Mouse (Mus musculus): ENCODE results near the gene AW209491. TPM values are rescaled to one million over a fixed set of nuclear protein-coding genes. Genes with fewer than 3 reads are reported as not detected.

AW209491 gene
- polyA plus RNA-seq, 1 experiment from 2014 or later, result 35.0 TPM

DNA sequence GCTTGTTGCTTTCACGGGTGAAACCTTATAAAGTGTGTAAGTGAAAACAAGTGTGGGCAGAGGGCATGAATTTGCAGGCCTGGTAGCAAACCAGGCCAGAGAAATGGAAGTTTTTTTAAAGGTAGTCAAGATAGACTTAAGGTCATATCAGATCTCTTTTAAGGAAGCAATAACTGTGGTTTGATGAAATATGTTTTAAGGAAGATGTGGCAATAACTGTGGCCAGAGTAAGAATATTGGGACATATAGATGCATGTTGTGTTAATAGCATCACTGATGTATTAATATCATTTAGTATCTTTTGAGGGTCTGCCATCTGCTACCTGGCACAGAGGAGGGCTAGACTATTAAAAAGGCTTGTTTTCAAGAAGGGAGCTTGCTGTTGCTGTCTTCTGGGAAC lies 10.0 kb downstream of the AW209491 start:
- no peak overlapping the region for H3K27ac ChIP-seq (replicated peaks; ENCODE audit: low read depth, low read length)
- ATAC-seq (ENCODE audit: insufficient number of reproducible peaks, low FRiP score, low TSS enrichment, low read depth) (no peak), DNase-seq (ENCODE audit: low spot score) (no peak)
- no peaks in the 10 kb centered on the region for H3K27me3 ChIP-seq (ENCODE audit: control insufficient read depth, insufficient read depth, low read length)
- H3K4me3 ChIP-seq (ENCODE audit: low read depth, low read length), result no peak overlapping the region
- 40% methylated on average over 1 of the region's 1 CpGs for WGBS
- H3K9me3 ChIP-seq (ENCODE audit: control insufficient read depth, low read length), result no peaks in the 10 kb centered on the region
- H3K4me1 ChIP-seq (ENCODE audit: control insufficient read depth, insufficient read depth, low read length), result no peaks in the 10 kb centered on the region
- H3K36me3 ChIP-seq (ENCODE audit: control insufficient read depth, insufficient read depth, low read length), result peaks cover 2% of the 10 kb centered on the region; the same call in 1 of the 2 replicates
- H3K4me2 ChIP-seq (ENCODE audit: low read depth, severe bottlenecking), result no peak overlapping the region
- H3K9ac ChIP-seq (ENCODE audit: low read length), result no peak overlapping the region

GRCm38 (mm10) chr13:14649301-14649700 lies 19.3 kb downstream of the AW209491 start:
- Histone ChIP-seq H3K36me3 (ENCODE audit: control insufficient read depth, insufficient read depth, low read length) (no peaks in the 10 kb centered on the region), H3K27ac (replicated peaks; ENCODE audit: low read depth, low read length) (no peak overlapping the region), H3K4me3 (ENCODE audit: low read depth, low read length) (no peak overlapping the region), H3K9ac (ENCODE audit: low read length) (no peak overlapping the region), H3K4me2 (ENCODE audit: low read depth, severe bottlenecking) (no peak overlapping the region), H3K27me3 (ENCODE audit: control insufficient read depth, insufficient read depth, low read length) (no peaks in the 10 kb centered on the region), H3K9me3 (ENCODE audit: control insufficient read depth, low read length) (no peaks in the 10 kb centered on the region), H3K4me1 (ENCODE audit: control insufficient read depth, insufficient read depth, low read length) (no peaks in the 10 kb centered on the region)
- ATAC-seq (ENCODE audit: insufficient number of reproducible peaks, low FRiP score, low TSS enrichment, low read depth), result no peak
- no peak for DNase-seq (ENCODE audit: low spot score)
- WGBS, result 29% methylated on average over 1 of the region's 1 CpGs

- ATAC-seq (ENCODE audit: insufficient number of reproducible peaks, low FRiP score, low TSS enrichment, low read depth), result no peak
- no peaks in the 10 kb centered on the region for H3K9me3 ChIP-seq (ENCODE audit: control insufficient read depth, low read length)
- H3K4me3 ChIP-seq (ENCODE audit: low read depth, low read length), result no peak overlapping the region
- no peak for DNase-seq (ENCODE audit: low spot score)
- H3K4me1 ChIP-seq (ENCODE audit: control insufficient read depth, insufficient read depth, low read length), result no peaks in the 10 kb centered on the region
- H3K9ac ChIP-seq (ENCODE audit: low read length), result no peak overlapping the region
- H3K27ac ChIP-seq (replicated peaks; ENCODE audit: low read depth, low read length), result no peak overlapping the region
- no peaks in the 10 kb centered on the region for H3K36me3 ChIP-seq (ENCODE audit: control insufficient read depth, insufficient read depth, low read length)
- WGBS, result 86% methylated on average over 4 of the region's 4 CpGs
- H3K27me3 ChIP-seq (ENCODE audit: control insufficient read depth, insufficient read depth, low read length), result no peaks in the 10 kb centered on the region
- H3K4me2 ChIP-seq (ENCODE audit: low read depth, severe bottlenecking), result no peak overlapping the region
Observed at GRCm38 (mm10) chr13:14667107-14667506, 37.2 kb downstream of the AW209491 start.

DNA sequence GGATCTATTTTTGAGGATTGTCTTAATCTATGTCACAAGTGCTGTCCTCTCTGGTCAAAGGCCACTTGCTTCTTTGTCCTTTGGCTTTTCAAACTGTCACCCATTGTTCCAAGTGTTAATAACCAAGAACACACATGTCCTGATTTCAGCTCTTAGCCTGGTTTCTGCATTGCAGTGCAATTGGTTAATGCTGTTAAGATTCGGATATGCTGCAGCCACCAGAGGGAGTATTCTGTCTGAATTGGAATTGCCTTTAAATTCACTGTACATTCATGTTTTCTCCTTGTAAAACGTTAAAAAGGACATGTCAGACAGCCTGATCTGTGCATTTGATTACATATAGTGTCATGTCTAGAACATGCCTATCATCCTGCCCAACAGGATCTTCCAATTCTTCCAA lies 40.4 kb downstream of the AW209491 start:
- DNase-seq (ENCODE audit: low spot score) (peak; percentile 42), ATAC-seq (ENCODE audit: insufficient number of reproducible peaks, low FRiP score, low TSS enrichment, low read depth) (no peak)
- no peaks in the 10 kb centered on the region for H3K4me1 ChIP-seq (ENCODE audit: control insufficient read depth, insufficient read depth, low read length)
- H3K36me3 ChIP-seq (ENCODE audit: control insufficient read depth, insufficient read depth, low read length), result no peaks in the 10 kb centered on the region
- 33% methylated on average over 2 of the region's 2 CpGs for WGBS
- no peaks in the 10 kb centered on the region for H3K9me3 ChIP-seq (ENCODE audit: control insufficient read depth, low read length)
- H3K4me2 ChIP-seq (ENCODE audit: low read depth, severe bottlenecking), result no peak overlapping the region
- H3K4me3 ChIP-seq (ENCODE audit: low read depth, low read length), result no peak overlapping the region
- H3K27me3 ChIP-seq (ENCODE audit: control insufficient read depth, insufficient read depth, low read length), result no peaks in the 10 kb centered on the region
- H3K9ac ChIP-seq (ENCODE audit: low read length), result no peak overlapping the region
- H3K27ac ChIP-seq (replicated peaks; ENCODE audit: low read depth, low read length), result no peak overlapping the region

Other genes starting within 250 kb of the AW209491 start
- 0.20 and 0.24 TPM in 2 replicates for gene Hecw1, start 106.9 kb upstream of the AW209491 start, polyA plus RNA-seq (2014; fragmentation: Nextera tagmentation; extraction: Ambion mirVana)
- 117 and 123 TPM in 2 replicates for gene Mrpl32, start 17.0 kb upstream of the AW209491 start, polyA plus RNA-seq (2014; fragmentation: Nextera tagmentation; extraction: Ambion mirVana)
- 219 and 232 TPM in 2 replicates for gene Psma2, start 16.9 kb upstream of the AW209491 start, polyA plus RNA-seq (2014; fragmentation: Nextera tagmentation; extraction: Ambion mirVana)